8 mouse cellular contexts compared by ENCODE assay signal in the genomic region with DNA sequence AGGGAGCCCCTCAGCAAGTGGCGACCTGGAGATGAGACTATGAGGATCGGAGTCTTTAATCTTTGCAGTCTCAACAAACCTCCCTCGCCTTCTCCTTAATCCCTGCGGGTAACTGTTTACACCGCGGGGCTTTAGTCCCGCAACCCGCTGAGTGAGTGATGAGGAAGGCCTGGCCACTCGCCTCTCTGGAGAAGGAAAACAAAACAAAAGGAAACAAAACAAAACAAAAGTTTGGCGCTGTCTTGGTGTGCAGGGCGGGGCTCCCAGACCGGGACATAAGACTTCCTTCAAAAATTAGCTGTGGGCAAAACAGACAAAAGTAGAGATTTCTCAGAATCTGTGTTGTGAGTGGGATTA. TPM values are rescaled to one million over a fixed set of nuclear protein-coding genes. Genes with fewer than 3 reads are reported as not detected.
A peak's percentile ranks its signal among the peaks of the same experiment; 100 is the strongest.
DNase-seq lines count a peak whose midpoint lies in the region; ATAC-seq and TF ChIP-seq lines count a peak whose summit lies in the region.

No protein-coding gene starts in this region.

- no peak for TF ChIP-seq POLR2A in olfactory bulb, adult 2 months (IDR thresholded peaks at IDR 0.05; ENCODE audit: insufficient read depth, low read depth, low read length)

- peak overlapping the region; percentile 84 for H3K9ac ChIP-seq in heart, postnatal 0 days (replicated peaks; ENCODE audit: low read depth, low read length)
- peak overlapping the region; percentile 58 for H3K9ac ChIP-seq in forebrain, embryonic 12.5 days
- peak overlapping the region; percentile 67 for H3K9ac ChIP-seq in liver, embryonic 11.5 days (ENCODE audit: low read depth, low read length)

- peak overlapping the region; percentile 53 for H3K4me2 ChIP-seq in heart, postnatal 0 days (ENCODE audit: low read depth, low read length)
- H3K4me2 ChIP-seq in forebrain, embryonic 12.5 days = peak overlapping the region; percentile 46
- H3K4me2 ChIP-seq in liver, embryonic 11.5 days = peak overlapping the region; percentile 59

- WGBS in heart, postnatal 0 days = 8% methylated on average over 12 of the region's 12 CpGs
- 15% methylated on average over 12 of the region's 12 CpGs for WGBS in forebrain, embryonic 12.5 days
- whole genome bisulfite sequencing in liver, embryonic 11.5 days = 6% methylated on average over 12 of the region's 12 CpGs
- WGBS in olfactory bulb, adult 2 months = 9% methylated on average over 12 of the region's 12 CpGs

- H3K27ac ChIP-seq in heart, postnatal 0 days (ENCODE audit: low read depth) = peak overlapping the region; percentile 83
- H3K27ac ChIP-seq in forebrain, embryonic 12.5 days = no peak overlapping the region
- no peak overlapping the region; the same call in 1 of the 2 replicates for H3K27ac ChIP-seq in liver, embryonic 11.5 days (ENCODE audit: low read depth, low read length)
- H3K27ac ChIP-seq in olfactory bulb, adult 2 months (ENCODE audit: insufficient read depth, low read depth, low read length) = no peak overlapping the region

- H3K4me1 ChIP-seq in heart, postnatal 0 days (ENCODE audit: control insufficient read depth, insufficient read depth) = no peaks in the 10 kb centered on the region
- no peaks in the 10 kb centered on the region for H3K4me1 ChIP-seq in forebrain, embryonic 12.5 days
- H3K4me1 ChIP-seq in liver, embryonic 11.5 days (replicated peaks; ENCODE audit: control insufficient read depth, insufficient read depth, low read length) = no peaks in the 10 kb centered on the region
- no peaks in the 10 kb centered on the region for H3K4me1 ChIP-seq in olfactory bulb, adult 2 months (ENCODE audit: control insufficient read depth, insufficient read depth, low read length)

- no peak for DNase-seq in heart, postnatal 0 days (ENCODE audit: low spot score)
- DNase-seq in heart, postnatal 25 days (ENCODE audit: low spot score) = no peak
- DNase-seq in MEL-GATA-1-ER (ENCODE audit: extremely low read depth, low read depth) = peak; percentile 16
- DNase-seq in liver, embryonic 11.5 days (ENCODE audit: low spot score) = no peak
- no peak for DNase-seq in left cerebral cortex, postnatal 36 days (ENCODE audit: low spot score in 2 of 2)
- no peak for DNase-seq in ovary, postnatal 36 days (ENCODE audit: low spot score)

- no peaks in the 10 kb centered on the region for H3K36me3 ChIP-seq in heart, postnatal 0 days (replicated peaks; ENCODE audit: control insufficient read depth, insufficient read depth, low read length)
- H3K36me3 ChIP-seq in forebrain, embryonic 12.5 days (replicated peaks) = no peaks in the 10 kb centered on the region
- no peaks in the 10 kb centered on the region for H3K36me3 ChIP-seq in liver, embryonic 11.5 days (ENCODE audit: control insufficient read depth, insufficient read depth, low read length)

- ATAC-seq in heart, postnatal 0 days (ENCODE audit: insufficient read depth, low read depth) = peak; percentile 27; the same call in 1 of the 2 replicates
- ATAC-seq in forebrain, embryonic 12.5 days (ENCODE audit: low FRiP score) = no peak; the same call in none of the 2 replicates
- ATAC-seq in liver, embryonic 11.5 days (replicated peaks; ENCODE audit: low FRiP score) = peak; percentile 57

- no peak for TF ChIP-seq EP300 in heart, postnatal 0 days (IDR thresholded peaks at IDR 0.05; ENCODE audit: low read depth)

- TF ChIP-seq CTCF in heart, postnatal 0 days (IDR thresholded peaks at IDR 0.05; ENCODE audit: low read depth) = no peak
- TF ChIP-seq CTCF in olfactory bulb, adult 2 months (IDR thresholded peaks at IDR 0.05; ENCODE audit: insufficient read depth, low read depth, low read length) = no peak

- no peaks in the 10 kb centered on the region for H3K9me3 ChIP-seq in heart, postnatal 0 days (replicated peaks; ENCODE audit: control insufficient read depth, low read length)
- no peaks in the 10 kb centered on the region for H3K9me3 ChIP-seq in forebrain, embryonic 12.5 days
- no peaks in the 10 kb centered on the region for H3K9me3 ChIP-seq in liver, embryonic 11.5 days (ENCODE audit: control insufficient read depth, low read length)

- intact Hi-C loops in heart, postnatal 25 days (cut with DNase I) = no loop called here
- intact Hi-C loops in left cerebral cortex, postnatal 36 days (cut with DNase I) = no loop called here

- H3K27me3 ChIP-seq in heart, postnatal 0 days (ENCODE audit: control insufficient read depth, insufficient read depth, low read length) = no peaks in the 10 kb centered on the region
- H3K27me3 ChIP-seq in forebrain, embryonic 12.5 days = no peaks in the 10 kb centered on the region
- H3K27me3 ChIP-seq in liver, embryonic 11.5 days (replicated peaks; ENCODE audit: control insufficient read depth, insufficient read depth, low read length) = no peaks in the 10 kb centered on the region

- peak overlapping the region; percentile 80 for H3K4me3 ChIP-seq in heart, postnatal 0 days (ENCODE audit: low read depth, low read length)
- H3K4me3 ChIP-seq in forebrain, embryonic 12.5 days (replicated peaks) = peak overlapping the region; percentile 54
- H3K4me3 ChIP-seq in liver, embryonic 11.5 days (ENCODE audit: low read depth, low read length) = peak overlapping the region; percentile 58
- peak overlapping the region; percentile 64 for H3K4me3 ChIP-seq in olfactory bulb, adult 2 months (ENCODE audit: insufficient read depth, low read depth, low read length)

RNA-seq across cellular contexts. Expression of gene Apool, which starts 0.4 kb away (rescaled TPM):
- 36.0 and 47.7 TPM in 2 replicates for total RNA-seq in heart, postnatal 0 days (2014; rRNA removed; ENCODE audit: low replicate concordance)
- 97.9 and 101 TPM in 2 replicates for polyA plus RNA-seq in heart, postnatal 0 days (2015; fragmentation: Nextera tagmentation; extraction: Ambion mirVana)
- total RNA-seq in heart, postnatal 25 days (2021) = 10 to 100 TPM; 65.7 to 73.1 TPM
- polyA plus RNA-seq in forebrain, embryonic 12.5 days (2016; fragmentation: Nextera tagmentation; extraction: Ambion mirVana) = 43.8 and 45.1 TPM in 2 replicates
- polyA plus RNA-seq in liver, embryonic 11.5 days (2014; fragmentation: Nextera tagmentation; extraction: Ambion mirVana) = 47.5 and 48.6 TPM in 2 replicates
- polyA plus RNA-seq in olfactory bulb, adult 2 months (2012; ENCODE audit: insufficient read depth, insufficient read length, low replicate concordance, missing spikeins) = not detected in 2 replicates
- total RNA-seq in left cerebral cortex, postnatal 36 days (2021) = 1 to 10 TPM; 4.2 to 5.3 TPM
